Mouse (Mus musculus) erythroblast, embryonic 14.5 days (primary cell): ENCODE data around the gene Prlr.

ENCODE experiments used
- GATA1 ChIP-seq: IDR thresholded peaks from 2 replicates; pipeline ENCODE4 v1.6.1; 2012; ENCODE audit warnings: low read length, inconsistent platforms, mixed read lengths
- TAL1 ChIP-seq: IDR thresholded peaks from 3 replicates; pipeline ENCODE4 v1.6.1; 2012; ENCODE audit warnings: low read length, inconsistent platforms, mixed read lengths

- TF ChIP-seq GATA1 (no peak), TAL1 (no peak)
Measured at GRCm38 (mm10) chr15:10267251-10267650, 90.2 kb downstream of the Prlr start.
